Mouse (Mus musculus) adrenal gland, postnatal 4 days (tissue): ENCODE measurements around the gene Atp1a1. TPM values are rescaled to one million over a fixed set of nuclear protein-coding genes. Genes with fewer than 3 reads are reported as not detected.

Experiments
- DNase-seq, 2 experiments: peaks; one replicate each; pipeline ENCODE4 v3.0.0; 2021 to 2022; ENCODE audit warnings: low spot score in 2 of 2, mixed read lengths in 2 of 2
- total RNA-seq, 2 experiments: library from RNA; stranded (reverse); gene quantifications; 2 replicates each; pipeline ENCODE4 v1.2.3; 2021

Atp1a1 gene
- total RNA-seq, 2 experiments from 2014 or later: 675 to 838 TPM

GRCm38 (mm10) chr3:101561948-101562347 lies 42.5 kb downstream of the Atp1a1 start:
- no peak for DNase-seq

GRCm38 (mm10) chr3:101560841-101561522 lies 43.5 kb downstream of the Atp1a1 start:
- DNase-seq: no peak

- no peak for DNase-seq
Observed at GRCm38 (mm10) chr3:101556712-101557111, 47.8 kb downstream of the Atp1a1 start.

DNA sequence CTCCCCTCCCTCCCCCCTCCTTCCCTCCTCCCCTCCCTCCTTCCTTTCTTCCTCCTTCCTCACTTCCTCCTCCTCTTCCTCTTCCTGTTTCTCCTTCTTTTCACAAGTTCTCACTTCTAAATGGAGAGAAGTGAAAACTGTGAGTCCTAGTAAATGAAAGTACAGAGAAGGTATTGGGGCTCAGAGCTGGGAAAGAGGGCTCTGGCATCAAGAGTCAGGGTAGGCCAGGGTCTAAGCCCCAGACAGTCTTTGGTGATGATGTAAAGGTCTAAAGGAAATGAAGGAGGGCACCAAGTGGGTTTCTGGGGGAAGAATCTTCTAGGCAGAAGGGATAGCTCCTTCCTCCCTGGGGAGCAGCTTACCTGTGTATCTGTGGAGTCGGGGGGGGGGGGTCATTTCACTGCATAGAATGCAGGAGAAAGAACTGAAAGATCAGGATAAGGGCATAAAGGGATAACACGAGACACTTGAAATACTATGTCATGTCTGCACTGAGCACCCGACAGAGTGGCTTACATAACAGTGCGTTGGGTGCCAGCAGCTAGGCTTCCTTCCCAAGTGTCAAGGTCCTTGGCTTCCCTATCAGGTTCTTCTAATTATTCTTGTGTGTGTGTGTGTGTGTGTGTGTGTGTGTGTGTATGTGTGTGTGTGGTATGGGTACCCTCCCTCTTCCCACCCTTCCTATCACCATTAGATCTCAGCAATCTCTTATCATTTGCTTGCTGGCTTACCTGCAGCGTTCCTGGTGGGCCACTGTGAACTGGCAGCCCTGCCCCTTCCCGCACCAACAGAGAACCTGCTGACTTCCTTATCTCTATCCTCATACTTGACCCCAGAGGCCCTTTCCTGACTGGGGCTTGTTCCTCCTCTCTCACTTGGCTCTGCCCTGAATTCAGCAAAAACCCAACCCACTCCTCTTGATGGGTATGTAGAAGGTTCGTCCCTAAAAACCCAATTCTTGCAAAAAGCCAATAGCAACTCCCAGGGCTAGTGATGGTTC lies 51.6 kb downstream of the Atp1a1 start:
- no peak for DNase-seq

- DNase-seq: peak in 1 of 2 experiments; percentile 37
Observed at GRCm38 (mm10) chr3:101551457-101552230, 52.8 kb downstream of the Atp1a1 start.

GRCm38 (mm10) chr3:101549749-101550148 lies 54.7 kb downstream of the Atp1a1 start:
- DNase-seq: no peak

DNA sequence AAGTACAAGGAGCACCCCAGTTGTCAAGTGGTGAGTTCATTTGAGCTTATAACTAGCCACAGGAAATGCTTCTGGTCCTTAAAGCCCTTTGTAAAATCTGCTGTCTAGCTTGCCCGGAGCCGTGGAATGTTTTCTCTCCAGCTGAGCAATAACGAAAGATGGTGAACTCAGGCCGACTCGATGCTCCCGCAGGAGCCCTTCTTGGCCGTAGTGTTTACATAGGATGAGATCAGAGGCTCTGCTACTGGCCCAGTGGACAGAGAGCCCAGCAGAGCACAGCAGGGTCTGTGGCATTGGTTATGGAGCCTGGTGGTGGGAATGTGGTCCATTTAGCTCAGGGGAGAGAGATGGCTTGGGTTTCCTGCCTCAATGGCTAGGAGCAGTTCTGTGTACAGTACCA lies 60.4 kb downstream of the Atp1a1 start:
- DNase-seq: no peak

- DNase-seq: no peak
Observed at GRCm38 (mm10) chr3:101541571-101541970, 62.9 kb downstream of the Atp1a1 start.

GRCm38 (mm10) chr3:101540568-101540967 lies 63.9 kb downstream of the Atp1a1 start:
- no peak for DNase-seq

DNA sequence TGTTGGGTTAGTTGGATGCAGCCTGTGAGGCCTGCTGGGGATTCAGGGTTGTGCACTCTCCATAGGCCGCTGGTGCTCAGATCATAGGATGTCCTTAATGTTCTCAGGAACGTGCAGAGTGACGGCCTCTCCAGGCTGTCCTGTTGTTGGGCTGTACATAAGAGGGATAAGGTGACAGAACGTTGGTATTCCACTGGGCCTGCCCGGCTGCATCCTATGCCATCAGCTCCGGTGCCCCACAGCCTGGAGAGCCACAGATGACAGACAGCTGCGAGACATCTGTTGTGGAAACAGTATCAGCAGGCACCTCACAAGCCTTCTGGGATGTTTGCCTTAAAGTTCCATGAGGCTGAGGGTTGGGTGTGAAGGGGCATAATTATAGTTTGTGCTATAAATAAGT lies 68.2 kb downstream of the Atp1a1 start:
- no peak for DNase-seq

- no peak for DNase-seq
Observed at GRCm38 (mm10) chr3:101534311-101534710, 70.2 kb downstream of the Atp1a1 start.

DNA sequence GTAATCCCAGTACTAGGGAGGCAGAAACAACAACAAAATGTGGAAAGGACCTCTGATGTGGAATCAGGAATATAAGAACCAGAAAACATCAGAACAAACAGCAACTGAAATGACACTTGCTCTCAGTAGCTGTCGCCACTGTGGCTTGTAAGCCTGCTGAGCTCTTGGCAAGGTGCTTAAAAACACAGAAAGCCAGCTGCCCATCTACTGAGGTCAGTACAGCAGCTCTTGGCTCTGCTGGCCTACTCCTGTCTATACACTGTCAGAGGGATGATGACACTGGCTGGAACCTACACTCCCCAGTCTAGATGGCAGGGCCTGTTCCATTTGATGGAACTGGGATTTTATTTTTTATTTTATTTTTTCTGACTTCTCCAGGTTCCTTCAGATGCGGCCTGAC lies 71.1 kb downstream of the Atp1a1 start:
- no peak for DNase-seq

GRCm38 (mm10) chr3:101530928-101531327 lies 73.6 kb downstream of the Atp1a1 start:
- no peak for DNase-seq

- no peak for DNase-seq
Observed at GRCm38 (mm10) chr3:101528900-101529594, 75.4 kb downstream of the Atp1a1 start.

DNA sequence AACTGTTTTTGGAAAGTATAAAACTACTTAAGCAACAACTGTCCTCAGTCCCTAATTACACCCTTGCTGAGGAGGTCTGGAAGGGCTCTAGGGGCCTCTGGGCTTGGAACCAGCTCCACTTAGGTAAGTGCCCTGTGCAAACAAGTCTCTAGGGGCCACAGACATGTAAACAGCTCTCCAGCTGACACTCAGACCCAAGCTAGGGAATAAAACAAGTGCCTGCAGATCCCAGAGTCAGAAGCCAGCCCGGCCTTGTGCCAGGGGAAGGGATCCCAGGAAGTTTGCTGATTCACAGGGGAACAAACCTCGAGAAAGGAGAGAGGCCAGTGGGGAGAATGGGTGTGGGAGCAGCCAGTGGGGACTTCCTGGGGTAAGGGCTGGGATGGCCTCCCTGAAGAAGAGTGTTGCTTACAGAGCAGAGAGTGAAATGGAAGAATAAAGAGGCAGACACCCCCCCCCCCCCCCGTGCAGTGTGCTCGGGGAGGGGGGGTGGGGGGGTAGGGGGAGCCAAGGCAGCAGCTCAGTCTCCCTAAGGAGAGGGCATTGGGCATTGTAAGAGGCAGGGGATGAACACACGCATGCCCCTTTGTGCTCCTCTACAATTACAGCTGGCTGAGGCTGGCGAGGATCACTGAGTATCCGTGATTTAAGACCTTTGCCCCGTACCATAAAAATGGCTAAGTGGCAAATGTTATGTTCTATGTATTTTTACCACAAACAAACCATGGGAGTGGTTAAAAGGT lies 76.2 kb downstream of the Atp1a1 start:
- no peak for DNase-seq

DNA sequence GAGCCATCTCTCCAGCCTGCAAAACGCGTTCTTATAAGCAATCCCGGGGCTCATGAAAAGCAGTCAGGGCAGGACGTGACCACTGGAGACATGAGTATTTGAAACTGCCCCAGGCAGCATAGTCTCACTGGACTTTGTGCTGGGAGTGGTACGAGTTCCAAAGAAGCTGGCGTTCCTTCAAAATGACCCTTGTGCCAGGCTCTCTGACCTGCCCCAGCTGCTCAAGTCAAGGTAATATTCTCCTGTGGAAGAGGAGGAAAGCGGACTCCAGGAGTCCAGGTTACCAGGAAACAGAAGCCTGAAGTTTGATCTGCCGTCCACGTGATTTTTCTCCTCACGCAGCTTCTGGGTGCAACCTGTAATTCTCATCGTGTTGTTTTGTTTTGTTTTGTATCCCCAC lies 77.9 kb downstream of the Atp1a1 start:
- no peak for DNase-seq
